Mouse (Mus musculus): ENCODE measurements at regions not wholly inside any gene's neighbourhood (a gene's known extent, or its start where the extent isn't known, plus 50 kb on each side); places are given as distances from the start of the nearest gene placed in this dataset.

- Histone ChIP-seq H3K27me3 (ENCODE audit: insufficient read depth, low read length) (no peaks in the 10 kb centered on the region), H3K9ac (no peak overlapping the region), H3K36me3 (ENCODE audit: insufficient read depth) (no peaks in the 10 kb centered on the region), H3K27ac (ENCODE audit: low read depth, low read length) (no peak overlapping the region), H3K9me3 (ENCODE audit: low read length) (no peaks in the 10 kb centered on the region), H3K4me2 (ENCODE audit: low read depth) (no peak overlapping the region), H3K4me1 (ENCODE audit: insufficient read depth) (no peaks in the 10 kb centered on the region), H3K4me3 (ENCODE audit: low read depth, low read length) (no peak overlapping the region)
- 88% methylated on average over 12 of the region's 12 CpGs for WGBS
- ATAC-seq (no peak), DNase-seq (no peak)
- TF ChIP-seq CTCF (IDR thresholded peaks at IDR 0.05; ENCODE audit: low read depth) = no peak
Observed at GRCm38 (mm10) chr1:176359992-176360724, 85.0 kb upstream of the Pld5 start.

GRCm38 (mm10) chr1:176355342-176355741 lies 80.2 kb upstream of the Pld5 start:
- no peak for TF ChIP-seq CTCF (IDR thresholded peaks at IDR 0.05; ENCODE audit: low read depth)
- no peaks in the 10 kb centered on the region for H3K27me3 ChIP-seq (ENCODE audit: insufficient read depth, low read length)
- H3K4me2 ChIP-seq (ENCODE audit: low read depth) = 0 out of 2 replicates have a peak overlapping the region, but pooled peaks have one; percentile 10
- no peaks in the 10 kb centered on the region for H3K9me3 ChIP-seq (ENCODE audit: low read length)
- peak; percentile 48 for DNase-seq
- H3K4me3 ChIP-seq (ENCODE audit: low read depth, low read length) = no peak overlapping the region
- WGBS = 49% methylated on average over 12 of the region's 12 CpGs
- H3K4me1 ChIP-seq (ENCODE audit: insufficient read depth) = no peaks in the 10 kb centered on the region
- H3K36me3 ChIP-seq (ENCODE audit: insufficient read depth) = no peaks in the 10 kb centered on the region
- no peak overlapping the region for H3K9ac ChIP-seq
- peak; percentile 97 for ATAC-seq
- H3K27ac ChIP-seq (ENCODE audit: low read depth, low read length) = no peak overlapping the region

GRCm38 (mm10) chr1:176354898-176355297 lies 79.8 kb upstream of the Pld5 start:
- H3K27me3 ChIP-seq (ENCODE audit: insufficient read depth, low read length) = no peaks in the 10 kb centered on the region
- no peak overlapping the region for H3K27ac ChIP-seq (ENCODE audit: low read depth, low read length)
- no peak overlapping the region for H3K4me3 ChIP-seq (ENCODE audit: low read depth, low read length)
- H3K9me3 ChIP-seq (ENCODE audit: low read length) = no peaks in the 10 kb centered on the region
- H3K9ac ChIP-seq = no peak overlapping the region
- DNase-seq (no peak), ATAC-seq (peak; percentile 47)
- 22% methylated on average over 1 of the region's 1 CpGs for WGBS
- TF ChIP-seq CTCF (IDR thresholded peaks at IDR 0.05; ENCODE audit: low read depth) = no peak
- 0 out of 2 replicates have a peak overlapping the region, but pooled peaks have one; percentile 10 for H3K4me2 ChIP-seq (ENCODE audit: low read depth)
- H3K36me3 ChIP-seq (ENCODE audit: insufficient read depth) = no peaks in the 10 kb centered on the region
- H3K4me1 ChIP-seq (ENCODE audit: insufficient read depth) = no peaks in the 10 kb centered on the region

- Histone ChIP-seq H3K36me3 (ENCODE audit: insufficient read depth) (no peaks in the 10 kb centered on the region), H3K4me2 (ENCODE audit: low read depth) (no peak overlapping the region), H3K4me3 (ENCODE audit: low read depth, low read length) (no peak overlapping the region), H3K27me3 (ENCODE audit: insufficient read depth, low read length) (no peaks in the 10 kb centered on the region), H3K9ac (no peak overlapping the region), H3K9me3 (ENCODE audit: low read length) (no peaks in the 10 kb centered on the region), H3K27ac (ENCODE audit: low read depth, low read length) (no peak overlapping the region), H3K4me1 (ENCODE audit: insufficient read depth) (no peaks in the 10 kb centered on the region)
- no peak for DNase-seq
- no peak for TF ChIP-seq CTCF (IDR thresholded peaks at IDR 0.05; ENCODE audit: low read depth)
- WGBS = 65% methylated on average over 3 of the region's 3 CpGs
- ATAC-seq = no peak
Observed at GRCm38 (mm10) chr1:176352706-176353105, 77.6 kb upstream of the Pld5 start.

- Histone ChIP-seq H3K4me2 (ENCODE audit: low read depth) (no peak overlapping the region), H3K9me3 (ENCODE audit: low read length) (no peaks in the 10 kb centered on the region), H3K27me3 (ENCODE audit: insufficient read depth, low read length) (no peaks in the 10 kb centered on the region), H3K27ac (ENCODE audit: low read depth, low read length) (no peak overlapping the region), H3K4me3 (ENCODE audit: low read depth, low read length) (no peak overlapping the region), H3K36me3 (ENCODE audit: insufficient read depth) (no peaks in the 10 kb centered on the region), H3K9ac (no peak overlapping the region), H3K4me1 (ENCODE audit: insufficient read depth) (no peaks in the 10 kb centered on the region)
- TF ChIP-seq CTCF (IDR thresholded peaks at IDR 0.05; ENCODE audit: low read depth) = no peak
- 26% methylated on average over 2 of the region's 2 CpGs for WGBS
- ATAC-seq (peak; percentile 32; the same call in 1 of the 2 replicates), DNase-seq (no peak)
Observed at GRCm38 (mm10) chr1:176349909-176350495, 74.9 kb upstream of the Pld5 start.

- no peaks in the 10 kb centered on the region for H3K9me3 ChIP-seq (ENCODE audit: low read length)
- H3K9ac ChIP-seq = no peak overlapping the region
- TF ChIP-seq CTCF (IDR thresholded peaks at IDR 0.05; ENCODE audit: low read depth) = no peak
- no peaks in the 10 kb centered on the region for H3K4me1 ChIP-seq (ENCODE audit: insufficient read depth)
- no peak for DNase-seq
- 82% methylated on average over 3 of the region's 3 CpGs for WGBS
- H3K27ac ChIP-seq (ENCODE audit: low read depth, low read length) = no peak overlapping the region
- H3K27me3 ChIP-seq (ENCODE audit: insufficient read depth, low read length) = no peaks in the 10 kb centered on the region
- no peaks in the 10 kb centered on the region for H3K36me3 ChIP-seq (ENCODE audit: insufficient read depth)
- H3K4me2 ChIP-seq (ENCODE audit: low read depth) = no peak overlapping the region
- no peak for ATAC-seq
- no peak overlapping the region for H3K4me3 ChIP-seq (ENCODE audit: low read depth, low read length)
Observed at GRCm38 (mm10) chr1:176348129-176348528, 73.0 kb upstream of the Pld5 start.

- H3K4me2 ChIP-seq (ENCODE audit: low read depth) = no peak overlapping the region
Observed at GRCm38 (mm10) chr1:176331344-176331743, 56.2 kb upstream of the Pld5 start.

More at GRCm38 (mm10) chr1:176331344-176331743, 56.2 kb upstream of the Pld5 start:
- H3K27ac ChIP-seq (ENCODE audit: low read depth, low read length) = no peak overlapping the region
- no peaks in the 10 kb centered on the region for H3K4me1 ChIP-seq (ENCODE audit: insufficient read depth)
- DNase-seq (no peak), ATAC-seq (no peak)
- no peak overlapping the region for H3K4me3 ChIP-seq (ENCODE audit: low read depth, low read length)
- no peaks in the 10 kb centered on the region for H3K9me3 ChIP-seq (ENCODE audit: low read length)
- H3K36me3 ChIP-seq (ENCODE audit: insufficient read depth) = no peaks in the 10 kb centered on the region
- WGBS = 69% methylated on average over 3 of the region's 3 CpGs
- 0 out of 2 replicates have a peak, but pooled peaks have one; percentile 15 for TF ChIP-seq CTCF (IDR thresholded peaks at IDR 0.05; ENCODE audit: low read depth)
- H3K9ac ChIP-seq = no peak overlapping the region
- no peaks in the 10 kb centered on the region for H3K27me3 ChIP-seq (ENCODE audit: insufficient read depth, low read length)
